In the genomic region with DNA sequence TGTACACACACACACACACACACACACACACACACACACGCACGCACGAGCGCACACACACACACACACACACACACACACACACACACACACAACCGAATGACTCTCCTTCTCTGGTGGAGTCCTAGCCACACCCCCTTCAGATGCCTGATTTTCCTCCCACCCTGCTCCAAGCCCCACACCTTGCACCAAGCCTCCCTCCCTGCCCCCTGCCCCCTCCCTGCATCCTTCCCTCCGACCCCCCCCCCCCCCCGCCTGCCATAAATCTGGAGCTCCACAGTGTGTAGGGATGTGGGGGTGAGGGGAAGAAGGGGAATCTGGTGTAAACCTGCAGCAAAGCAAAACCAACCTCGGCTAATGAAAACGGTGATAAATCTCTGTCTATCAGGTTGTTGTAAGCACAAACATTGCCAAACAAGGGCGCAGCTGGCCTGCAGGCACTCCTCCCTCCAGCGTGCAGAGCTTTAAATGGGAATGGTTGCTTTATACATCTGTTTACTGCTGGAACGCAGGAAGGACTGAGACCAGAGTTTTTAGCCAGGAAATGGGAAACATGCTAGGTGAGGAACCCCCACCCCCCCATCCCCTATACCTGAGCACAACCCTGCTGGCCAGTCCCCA, we compare ENCODE assay signal across 12 mouse cellular contexts. TPM values are rescaled to one million over a fixed set of nuclear protein-coding genes. Genes with fewer than 3 reads are reported as not detected.
DNase-seq lines count a peak whose midpoint lies in the region; ATAC-seq lines count a peak whose summit lies in the region.
"Had no signal": no experiment of that assay in that cellular context is flagged by ENCODE, and none has a peak within 500 bp of the region (broad histone marks: within the 10 kb centered on the region; RNA-seq: fewer than 3 reads in every experiment).

No protein-coding gene starts in this region.

- no peaks in the 10 kb centered on the region for H3K9me3 ChIP-seq in embryonic facial prominence, embryonic 10.5 days
- H3K9me3 ChIP-seq in kidney, embryonic 15.5 days (replicated peaks): no peaks in the 10 kb centered on the region
- H3K9me3 ChIP-seq in stomach, embryonic 14.5 days (ENCODE audit: control insufficient read depth, low read depth, low read length): no peaks in the 10 kb centered on the region

- DNase-seq in kidney, adult 11 months: peak; percentile 36
- DNase-seq in kidney, postnatal 10 days: no peak
- DNase-seq in embryonic facial prominence, embryonic 10.5 days (ENCODE audit: low spot score): no peak
- no peak for DNase-seq in layer of hippocampus, postnatal 25 days (ENCODE audit: extremely low spot score in 1 of 2, low spot score in 1 of 2)
- DNase-seq in left cerebral cortex, adult 11 months (ENCODE audit: low spot score): no peak
- DNase-seq in B cell, adult 2 months: no peak
- DNase-seq: cerebellum, adult 9-10 months; thymus, postnatal 14 days had no signal

- H3K4me3 ChIP-seq in embryonic facial prominence, embryonic 10.5 days: no peak overlapping the region
- H3K4me3 ChIP-seq in kidney, embryonic 15.5 days (replicated peaks): no peak overlapping the region
- H3K4me3 ChIP-seq in stomach, embryonic 14.5 days (ENCODE audit: low read depth, low read length): no peak overlapping the region
- H3K4me3 ChIP-seq: left cerebral cortex, adult 2 months had no signal

- peak; percentile 72 for ATAC-seq in kidney, embryonic 15.5 days (replicated peaks; ENCODE audit: low FRiP score)
- peak; percentile 39; the same call in 1 of the 2 replicates for ATAC-seq in stomach, embryonic 14.5 days (ENCODE audit: insufficient number of reproducible peaks, insufficient read depth, low FRiP score, low read depth)

- H3K27me3 ChIP-seq in embryonic facial prominence, embryonic 10.5 days (replicated peaks; ENCODE audit: low read depth, poor library complexity, severe bottlenecking): peaks cover 3% of the 10 kb centered on the region; the same call in 1 of the 2 replicates
- no peaks in the 10 kb centered on the region for H3K27me3 ChIP-seq in kidney, embryonic 15.5 days
- no peaks in the 10 kb centered on the region for H3K27me3 ChIP-seq in stomach, embryonic 14.5 days (ENCODE audit: control insufficient read depth, insufficient read depth, low read length)

- H3K9ac ChIP-seq in kidney, embryonic 15.5 days: no peak overlapping the region
- H3K9ac ChIP-seq in stomach, embryonic 14.5 days (replicated peaks; ENCODE audit: low read depth, low read length): no peak overlapping the region
- H3K9ac ChIP-seq: liver, embryonic 14.5 days had no signal

- H3K4me2 ChIP-seq in kidney, embryonic 15.5 days: no peak overlapping the region
- no peak overlapping the region for H3K4me2 ChIP-seq in stomach, embryonic 14.5 days (replicated peaks; ENCODE audit: low read depth, low read length)

- WGBS in embryonic facial prominence, embryonic 10.5 days: 61% methylated on average over 12 of the region's 12 CpGs
- WGBS in kidney, embryonic 15.5 days: 16% methylated on average over 9 of the region's 12 CpGs
- WGBS in stomach, embryonic 14.5 days: 19% methylated on average over 10 of the region's 12 CpGs

- peaks cover 27% of the 10 kb centered on the region for H3K4me1 ChIP-seq in embryonic facial prominence, embryonic 10.5 days
- H3K4me1 ChIP-seq in kidney, embryonic 15.5 days: peaks cover 11% of the 10 kb centered on the region
- H3K4me1 ChIP-seq in stomach, embryonic 14.5 days (ENCODE audit: control insufficient read depth, insufficient read depth, low read length): peaks cover 14% of the 10 kb centered on the region

- no peaks in the 10 kb centered on the region for H3K36me3 ChIP-seq in embryonic facial prominence, embryonic 10.5 days (replicated peaks)
- no peaks in the 10 kb centered on the region for H3K36me3 ChIP-seq in kidney, embryonic 15.5 days
- no peaks in the 10 kb centered on the region for H3K36me3 ChIP-seq in stomach, embryonic 14.5 days (ENCODE audit: control insufficient read depth, insufficient read depth, low read length)

- H3K27ac ChIP-seq in embryonic facial prominence, embryonic 10.5 days (replicated peaks): peak overlapping the region; percentile 71
- 0 out of 2 replicates have a peak overlapping the region, but pooled peaks have one; percentile 34 for H3K27ac ChIP-seq in kidney, embryonic 15.5 days
- peak overlapping the region; percentile 78; the same call in 1 of the 2 replicates for H3K27ac ChIP-seq in stomach, embryonic 14.5 days (ENCODE audit: low read length)
- H3K27ac ChIP-seq: left cerebral cortex, adult 2 months; liver, embryonic 14.5 days had no signal

RNA-seq across cellular contexts. Expression of gene Foxp4, which starts 41.5 kb away (rescaled TPM):
- 26.9 and 28.1 TPM in 2 replicates for polyA plus RNA-seq in embryonic facial prominence, embryonic 10.5 days (2016; fragmentation: Nextera tagmentation; extraction: Ambion mirVana)
- 13.0 and 13.7 TPM in 2 replicates for polyA plus RNA-seq in kidney, embryonic 15.5 days (2015; fragmentation: Nextera tagmentation; extraction: Ambion mirVana)
- polyA plus RNA-seq in stomach, embryonic 14.5 days (2014; fragmentation: Nextera tagmentation; extraction: Ambion mirVana): 41.8 and 43.3 TPM in 2 replicates
- 10 to 100 TPM; 40.3 to 50.2 TPM for total RNA-seq in layer of hippocampus, postnatal 25 days (2021)
